7 mouse cellular contexts compared by ENCODE assay signal in the genomic region with DNA sequence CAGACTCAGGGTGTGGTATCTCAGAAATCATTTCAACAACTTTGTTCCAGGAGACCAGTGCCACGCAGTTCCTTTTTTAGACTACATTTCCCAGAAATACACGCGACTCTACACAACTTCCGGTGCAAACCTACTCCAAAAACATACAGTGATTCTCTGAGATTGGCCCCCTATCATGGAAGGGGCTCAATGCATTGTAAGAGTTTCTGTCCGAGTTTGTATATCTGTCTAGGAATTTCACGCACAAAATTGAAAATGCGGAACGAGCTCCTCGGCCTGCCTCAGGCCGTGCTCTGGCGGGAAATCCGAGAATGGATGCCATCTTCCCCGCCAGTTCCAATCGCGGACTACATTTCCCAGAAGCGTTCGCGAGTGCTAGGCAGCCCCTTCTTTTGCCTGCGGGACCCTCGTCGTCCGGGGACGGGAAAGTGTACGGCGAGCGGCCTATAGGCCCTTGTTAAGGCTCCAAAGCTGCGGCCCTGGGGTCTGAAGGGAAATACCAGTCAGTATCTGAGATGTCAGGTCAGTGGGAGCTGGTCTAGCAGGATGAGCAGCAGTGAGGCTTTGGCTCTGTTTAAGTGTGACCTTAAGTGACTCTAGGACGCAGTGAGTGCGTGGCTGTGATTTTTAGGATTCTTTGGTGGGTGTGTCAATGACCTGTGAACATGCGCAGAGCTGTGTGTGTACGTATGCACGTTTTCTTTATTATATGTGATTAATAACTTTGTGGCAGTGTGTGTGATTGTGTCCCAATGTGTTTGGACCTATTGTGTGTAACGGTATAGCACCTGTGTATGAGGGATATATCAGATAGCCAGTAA. TPM values are rescaled to one million over a fixed set of nuclear protein-coding genes. Genes with fewer than 3 reads are reported as not detected.
DNase-seq lines count a peak whose midpoint lies in the region; ATAC-seq lines count a peak whose summit lies in the region.

A gene (plus strand): TSS at position 94 of the 821 bp plus-strand sequence.

- no peaks in the 10 kb centered on the region for H3K27me3 ChIP-seq in intestine, embryonic 16.5 days (replicated peaks; ENCODE audit: control insufficient read depth, insufficient read depth, low read length)
- H3K27me3 ChIP-seq in midbrain, embryonic 11.5 days (ENCODE audit: control insufficient read depth, insufficient read depth, low read length), result no peaks in the 10 kb centered on the region

- WGBS in intestine, embryonic 16.5 days, result under 1% methylated on average over 33 of the region's 33 CpGs
- under 1% methylated on average over 33 of the region's 33 CpGs for WGBS in midbrain, embryonic 11.5 days

- H3K27ac ChIP-seq in intestine, embryonic 16.5 days (ENCODE audit: low read length), result peak within 1 kb of the TSS; percentile 75
- H3K27ac ChIP-seq in midbrain, embryonic 11.5 days (ENCODE audit: low read depth, low read length), result peak within 1 kb of the TSS; percentile 37; the same call in 1 of the 2 replicates

- H3K4me1 ChIP-seq in intestine, embryonic 16.5 days (ENCODE audit: control insufficient read depth, insufficient read depth, low read length), result peaks cover 8% of the 10 kb centered on the region; the same call in 1 of the 2 replicates
- peaks cover 10% of the 10 kb centered on the region for H3K4me1 ChIP-seq in midbrain, embryonic 11.5 days (ENCODE audit: control insufficient read depth, insufficient read depth, low read length)

- H3K9ac ChIP-seq in intestine, embryonic 16.5 days (ENCODE audit: low read depth, low read length), result peak within 1 kb of the TSS; percentile 75
- peak within 1 kb of the TSS; percentile 71 for H3K9ac ChIP-seq in midbrain, embryonic 11.5 days (ENCODE audit: low read length)

- intact Hi-C loops in left cerebral cortex, postnatal 36 days (cut with DNase I), result loop anchor here (5.0 kb wide), 4 partner anchors 51 to 184 kb away; a partner anchor contains a TSS

- H3K4me3 ChIP-seq in intestine, embryonic 16.5 days (ENCODE audit: low read length), result peak within 1 kb of the TSS; percentile 71
- H3K4me3 ChIP-seq in midbrain, embryonic 11.5 days (ENCODE audit: low read depth, low read length), result peak within 1 kb of the TSS; percentile 53

- no peaks in the 10 kb centered on the region for H3K9me3 ChIP-seq in intestine, embryonic 16.5 days (ENCODE audit: control insufficient read depth, low read length)
- no peaks in the 10 kb centered on the region for H3K9me3 ChIP-seq in midbrain, embryonic 11.5 days (ENCODE audit: control insufficient read depth, low read length)

- ATAC-seq in intestine, embryonic 16.5 days, result peak; percentile 75
- ATAC-seq in midbrain, embryonic 11.5 days (ENCODE audit: low FRiP score), result peak; percentile 84

- DNase-seq in adrenal gland, postnatal 10 days, result peak; percentile 86
- DNase-seq in embryo, embryonic 9.5 days (ENCODE audit: extremely low spot score), result peak; percentile 93
- peak; percentile 58 to 84 for DNase-seq in gastrocnemius, postnatal 4 days (ENCODE audit: low spot score in 2 of 2)
- peak; percentile 89 for DNase-seq in left cerebral cortex, postnatal 36 days (ENCODE audit: low spot score in 2 of 2)
- peak; percentile 99 for DNase-seq in midbrain, embryonic 11.5 days (ENCODE audit: low spot score, missing footprints)
- DNase-seq in skeletal muscle tissue, adult 2 months (ENCODE audit: low read depth, low spot score), result peak; percentile 70

- H3K36me3 ChIP-seq in intestine, embryonic 16.5 days (ENCODE audit: control insufficient read depth, insufficient read depth, low read length), result peaks cover 13% of the 10 kb centered on the region
- peaks cover 4% of the 10 kb centered on the region for H3K36me3 ChIP-seq in midbrain, embryonic 11.5 days (ENCODE audit: control insufficient read depth, insufficient read depth, low read length)

- H3K4me2 ChIP-seq in intestine, embryonic 16.5 days (ENCODE audit: low read depth, low read length), result peak within 1 kb of the TSS; percentile 56
- H3K4me2 ChIP-seq in midbrain, embryonic 11.5 days, result peak within 1 kb of the TSS; percentile 66

RNA-seq across cellular contexts. Expression of the gene that starts here (rescaled TPM):
- 1 to 10 TPM; 6.6 to 8.1 TPM for total RNA-seq in adrenal gland, postnatal 10 days (2021)
- total RNA-seq in gastrocnemius, postnatal 4 days (2021), result 10 to 100 TPM; 14.4 to 15.5 TPM
- 2.7 TPM in 2 replicates for polyA plus RNA-seq in intestine, embryonic 16.5 days (2015; fragmentation: Nextera tagmentation; extraction: Ambion mirVana)
- total RNA-seq in left cerebral cortex, postnatal 36 days (2021), result 1 to 10 TPM; 9.0 to 9.7 TPM
- polyA plus RNA-seq in midbrain, embryonic 11.5 days (2014; fragmentation: Nextera tagmentation; extraction: Ambion mirVana), result 8.6 and 10.8 TPM in 2 replicates

Comparison
In these comparisons a context has a peak if more than half of its experiments do, and no peak if none do; other contexts are left out.
1. Peak in every context shown above with its lines: DNase-seq, ATAC-seq, H3K4me3 ChIP-seq and H3K27ac ChIP-seq.